Mouse (Mus musculus) CH12.LX (cell line): ENCODE results near the gene Ncoa3.

Experiments used
- CTCF ChIP-seq, 2 experiments: IDR thresholded peaks in 1 of 2; conservative IDR thresholded peaks in 1 of 2; 2 replicates each; pipeline ENCODE4 v1.5.1; 2011 to 2012; ENCODE audit warnings: low read depth in 2 of 2, low read length in 2 of 2, improper control_type of control experiment in 1 of 2, inconsistent platforms in 1 of 2, mild to moderate bottlenecking in 1 of 2, moderate library complexity in 1 of 2
- HCFC1 ChIP-seq: IDR thresholded peaks from 2 replicates; pipeline ENCODE4 v1.6.1; 2012; ENCODE audit warnings: low read depth, mild to moderate bottlenecking, inconsistent platforms, low read length, improper control_type of control experiment
- MAX ChIP-seq: IDR thresholded peaks from 2 replicates; pipeline ENCODE4 v1.6.1; 2011; ENCODE audit warnings: low read length, improper control_type of control experiment
- NRF1 ChIP-seq: IDR thresholded peaks from 2 replicates; pipeline ENCODE4 v1.6.1; 2014; ENCODE audit warnings: low read depth, mild to moderate bottlenecking, inconsistent platforms, low read length, improper control_type of control experiment, moderate library complexity
- POLR2A ChIP-seq: IDR thresholded peaks from 2 replicates; pipeline ENCODE4 v1.6.1; 2011; ENCODE audit warnings: low read depth, mild to moderate bottlenecking, improper control_type of control experiment, low read length
- RAD21 ChIP-seq: IDR thresholded peaks from 2 replicates; pipeline ENCODE4 v1.6.1; 2011; ENCODE audit warnings: low read depth, mild to moderate bottlenecking, low read length, improper control_type of control experiment, moderate library complexity
- SIN3A ChIP-seq: IDR thresholded peaks from 2 replicates; pipeline ENCODE4 v1.6.1; 2012; ENCODE audit warnings: low read length, improper control_type of control experiment, inconsistent platforms
- USF2 ChIP-seq: conservative IDR thresholded peaks from 2 replicates; pipeline ENCODE4 v1.6.1; 2011; ENCODE audit warnings: low read depth, low read length, improper control_type of control experiment

GRCm38 (mm10) chr2:166047931-166048330 lies 55.5 kb downstream of the Ncoa3 start:
- TF ChIP-seq USF2 (no peak), POLR2A (no peak), RAD21 (no peak), CTCF (conservative IDR thresholded peaks at IDR 0.05 in 1 of 2, IDR thresholded peaks at IDR 0.05 in 1 of 2; ENCODE audit: low read depth in 2 of 2, low read length in 2 of 2) (no peak), NRF1 (no peak), MAX (no peak), SIN3A (no peak), HCFC1 (no peak)
